ENCODE assay signal across 17 mouse cellular contexts in the genomic region with DNA sequence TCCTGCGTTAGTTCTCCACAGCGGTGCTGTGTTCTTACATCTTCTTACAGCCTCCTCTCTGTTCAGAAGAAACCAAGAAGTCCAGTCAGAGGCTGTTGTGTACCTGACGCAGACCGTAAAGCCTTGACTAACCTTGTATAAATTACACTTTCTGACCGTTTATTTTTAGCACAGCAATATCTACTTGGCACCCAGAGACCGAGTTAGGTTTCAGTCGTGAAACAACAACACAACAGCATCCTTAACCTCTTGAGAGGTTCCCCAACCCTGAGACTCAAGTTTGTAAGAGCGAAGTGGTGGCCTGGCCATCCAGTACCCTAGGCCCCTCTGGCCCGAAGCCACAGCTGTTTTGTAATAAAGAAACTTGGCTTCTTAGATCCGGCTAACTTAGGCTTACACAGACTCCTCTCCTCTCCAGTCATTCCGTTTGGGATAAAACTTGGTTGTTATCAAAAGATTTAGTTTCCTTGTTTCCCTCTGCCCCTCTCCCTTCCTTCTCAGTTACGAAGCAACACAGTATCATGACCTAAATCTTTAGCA. TPM values are rescaled to one million over a fixed set of nuclear protein-coding genes. Genes with fewer than 3 reads are reported as not detected.
DNase-seq lines count a peak whose midpoint lies in the region; ATAC-seq and TF ChIP-seq lines count a peak whose summit lies in the region.
"Had no signal": no experiment of that assay in that cellular context is flagged by ENCODE, and none has a peak within 500 bp of the region (broad histone marks: within the 10 kb centered on the region; RNA-seq: fewer than 3 reads in every experiment).

No protein-coding gene starts in this region.

- H3K4me2 ChIP-seq in kidney, embryonic 16.5 days (replicated peaks; ENCODE audit: low read depth, low read length), result no peak overlapping the region
- H3K4me2 ChIP-seq: hindbrain, embryonic 14.5 days; intestine, embryonic 15.5 days; lung, embryonic 15.5 days had no signal

- no peaks in the 10 kb centered on the region for H3K79me2 ChIP-seq in heart, adult 2 months (replicated peaks; ENCODE audit: control insufficient read depth, insufficient read depth, low read length)

- TF ChIP-seq CTCF in heart, adult 2 months (IDR thresholded peaks at IDR 0.05), result no peak

- peak overlapping the region; percentile 71 for H3K27ac ChIP-seq in heart, adult 2 months
- H3K27ac ChIP-seq in kidney, embryonic 16.5 days (ENCODE audit: low read length), result 0 out of 2 replicates have a peak overlapping the region, but pooled peaks have one; percentile 25
- H3K27ac ChIP-seq: hindbrain, embryonic 14.5 days; intestine, embryonic 15.5 days; layer of hippocampus, adult 2 months; lung, embryonic 15.5 days; midbrain, embryonic 10.5 days had no signal

- intact Hi-C loops in heart, adult 2 months (cut with DNase I), result no loop called here
- intact Hi-C loops in heart, postnatal 25 days (cut with DNase I), result no loop called here

- no peak overlapping the region for H3K9ac ChIP-seq in heart, adult 2 months (ENCODE audit: low read depth, low read length)
- no peak overlapping the region for H3K9ac ChIP-seq in kidney, embryonic 16.5 days (replicated peaks; ENCODE audit: low read length)
- H3K9ac ChIP-seq: hindbrain, embryonic 14.5 days; intestine, embryonic 15.5 days; lung, embryonic 15.5 days had no signal

- no peak overlapping the region for H3K4me3 ChIP-seq in heart, adult 2 months
- H3K4me3 ChIP-seq in kidney, embryonic 16.5 days (ENCODE audit: low read length), result no peak overlapping the region
- H3K4me3 ChIP-seq: intestine, embryonic 15.5 days; layer of hippocampus, adult 2 months; lung, embryonic 15.5 days; midbrain, embryonic 10.5 days had no signal

- DNase-seq in heart, adult 2 months, result no peak
- no peak for DNase-seq in heart, postnatal 25 days (ENCODE audit: low spot score)
- no peak for DNase-seq in kidney, postnatal 10 days
- peak; percentile 21 for DNase-seq in lung, postnatal 36 days
- no peak for DNase-seq in lung, postnatal 25 days (ENCODE audit: low spot score)
- no peak for DNase-seq in spleen, adult 18-20 months
- DNase-seq: B cell, adult 2 months; cerebellum, adult 18-20 months; cerebellum, postnatal 36 days; kidney, postnatal 14 days; right cerebral cortex, postnatal 25 days had no signal

- peaks cover 16% of the 10 kb centered on the region for H3K4me1 ChIP-seq in heart, adult 2 months (ENCODE audit: control insufficient read depth, insufficient read depth, low read length)
- H3K4me1 ChIP-seq in kidney, embryonic 16.5 days (ENCODE audit: insufficient read depth, low read length), result peaks cover 29% of the 10 kb centered on the region
- H3K4me1 ChIP-seq: intestine, embryonic 15.5 days had no signal

- no peaks in the 10 kb centered on the region for H3K9me3 ChIP-seq in kidney, embryonic 16.5 days (ENCODE audit: low read length)
- H3K9me3 ChIP-seq: intestine, embryonic 15.5 days; lung, embryonic 15.5 days; midbrain, embryonic 10.5 days had no signal

- H3K36me3 ChIP-seq in heart, adult 2 months (ENCODE audit: control insufficient read depth, insufficient read depth, low read length), result peaks cover 5% of the 10 kb centered on the region
- no peaks in the 10 kb centered on the region for H3K36me3 ChIP-seq in kidney, embryonic 16.5 days (ENCODE audit: insufficient read depth, low read length)
- H3K36me3 ChIP-seq: intestine, embryonic 15.5 days; midbrain, embryonic 10.5 days had no signal

- WGBS in heart, adult 2 months, result 48% methylated on average over 12 of the region's 12 CpGs
- WGBS in kidney, embryonic 16.5 days, result 41% methylated on average over 12 of the region's 12 CpGs

- no peaks in the 10 kb centered on the region for H3K27me3 ChIP-seq in heart, adult 2 months (ENCODE audit: control insufficient read depth, insufficient read depth, low read length)
- H3K27me3 ChIP-seq in kidney, embryonic 16.5 days (ENCODE audit: insufficient read depth, low read length), result no peaks in the 10 kb centered on the region
- H3K27me3 ChIP-seq: intestine, embryonic 15.5 days; lung, embryonic 15.5 days had no signal

- TF ChIP-seq EP300 in heart, adult 2 months (IDR thresholded peaks at IDR 0.05; ENCODE audit: insufficient read depth, low read depth, low read length), result no peak

- no peak for TF ChIP-seq POLR2A in heart, adult 2 months (IDR thresholded peaks at IDR 0.05; ENCODE audit: insufficient read depth, low read depth, low read length)

- no peak for ATAC-seq in kidney, embryonic 16.5 days (ENCODE audit: low FRiP score, low TSS enrichment)
- ATAC-seq: intestine, embryonic 15.5 days had no signal

RNA-seq across cellular contexts. Expression of gene Akap2, which starts 32.7 kb away (rescaled TPM):
- 100 to 1,000 TPM in 1 of 2 experiments, 10 to 100 TPM in 1; 86.4 to 106 TPM for total RNA-seq in heart, adult 2 months (2021)
- polyA plus RNA-seq in heart, adult 2 months (2012; rRNA removed), result 72.4 and 95.9 TPM in 2 replicates
- 10 to 100 TPM; 84.4 to 96.1 TPM for total RNA-seq in heart, postnatal 25 days (2021)
- 28.2 and 28.4 TPM in 2 replicates for polyA plus RNA-seq in kidney, embryonic 16.5 days (2015; fragmentation: Nextera tagmentation; extraction: Ambion mirVana)
